Mouse (Mus musculus): ENCODE measurements around the gene Supt5. TPM values are rescaled to one million over a fixed set of nuclear protein-coding genes. Genes with fewer than 3 reads are reported as not detected.
A peak's percentile ranks its signal among the peaks of the same experiment; 100 is the strongest.

Gene Supt5
- polyA plus RNA-seq, 1 experiment from 2014 or later, result 62.6 TPM

GRCm38 (mm10) chr7:28382347-28382951, 43.9 kb upstream of the Supt5 start:
- no peak overlapping the region for H3K4me3 ChIP-seq (ENCODE audit: low read depth, low read length)
- H3K36me3 ChIP-seq (ENCODE audit: control insufficient read depth, insufficient read depth, low read length), result peaks cover 14% of the 10 kb centered on the region
- DNase-seq (ENCODE audit: low spot score) (no peak), ATAC-seq (no peak)
- H3K27me3 ChIP-seq (replicated peaks; ENCODE audit: control insufficient read depth, insufficient read depth, low read length), result no peaks in the 10 kb centered on the region
- H3K9ac ChIP-seq (ENCODE audit: low read length), result no peak overlapping the region
- H3K9me3 ChIP-seq (replicated peaks; ENCODE audit: control insufficient read depth, low read length), result no peaks in the 10 kb centered on the region
- peak overlapping the region; percentile 46 for H3K4me2 ChIP-seq (ENCODE audit: low read length)
- peaks cover 25% of the 10 kb centered on the region for H3K4me1 ChIP-seq (ENCODE audit: control insufficient read depth, insufficient read depth, low read length)
- WGBS, result 66% methylated on average over 11 of the region's 12 CpGs
- no peak overlapping the region for H3K27ac ChIP-seq (ENCODE audit: low read depth, low read length)

DNA sequence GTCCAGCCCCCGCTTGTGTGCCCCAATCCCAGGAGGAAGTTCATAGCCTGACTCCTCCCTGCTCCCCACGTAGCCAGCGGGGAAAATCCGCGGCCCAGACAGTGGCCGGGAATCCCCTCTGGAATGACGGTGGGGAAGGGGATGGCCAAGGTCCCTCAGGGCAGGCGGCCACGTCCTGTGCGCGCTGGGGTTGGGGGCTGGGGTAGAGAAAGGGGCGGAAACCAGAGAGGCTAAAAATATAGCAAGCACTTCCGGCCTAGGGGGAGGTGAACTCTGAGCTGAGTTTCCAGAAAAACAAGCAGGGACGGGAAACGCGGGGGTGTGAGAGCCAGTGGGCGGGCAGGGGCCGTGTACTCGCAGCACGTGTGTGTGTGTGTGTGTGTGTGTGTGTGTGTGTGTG, 43.4 kb upstream of the Supt5 start:
- Histone ChIP-seq H3K36me3 (ENCODE audit: control insufficient read depth, insufficient read depth, low read length) (peaks cover 12% of the 10 kb centered on the region), H3K4me3 (ENCODE audit: low read depth, low read length) (no peak overlapping the region), H3K27me3 (replicated peaks; ENCODE audit: control insufficient read depth, insufficient read depth, low read length) (no peaks in the 10 kb centered on the region), H3K27ac (ENCODE audit: low read depth, low read length) (peak overlapping the region; percentile 60; the same call in 1 of the 2 replicates), H3K4me2 (ENCODE audit: low read length) (peak overlapping the region; percentile 46), H3K4me1 (ENCODE audit: control insufficient read depth, insufficient read depth, low read length) (peaks cover 25% of the 10 kb centered on the region), H3K9me3 (replicated peaks; ENCODE audit: control insufficient read depth, low read length) (no peaks in the 10 kb centered on the region), H3K9ac (ENCODE audit: low read length) (peak overlapping the region; percentile 55)
- peak; percentile 17; the same call in 1 of the 2 replicates for ATAC-seq
- 4% methylated on average over 18 of the region's 20 CpGs for WGBS
- peak; percentile 39 for DNase-seq (ENCODE audit: low spot score)

- DNase-seq (ENCODE audit: low spot score), result peak; percentile 29
- Histone ChIP-seq H3K9ac (ENCODE audit: low read length) (peak overlapping the region; percentile 55; the same call in 1 of the 2 replicates), H3K4me2 (ENCODE audit: low read length) (peak overlapping the region; percentile 46), H3K4me3 (ENCODE audit: low read depth, low read length) (no peak overlapping the region), H3K27me3 (replicated peaks; ENCODE audit: control insufficient read depth, insufficient read depth, low read length) (no peaks in the 10 kb centered on the region), H3K9me3 (replicated peaks; ENCODE audit: control insufficient read depth, low read length) (no peaks in the 10 kb centered on the region), H3K27ac (ENCODE audit: low read depth, low read length) (peak overlapping the region; percentile 60; the same call in 1 of the 2 replicates), H3K36me3 (ENCODE audit: control insufficient read depth, insufficient read depth, low read length) (peaks cover 11% of the 10 kb centered on the region), H3K4me1 (ENCODE audit: control insufficient read depth, insufficient read depth, low read length) (peaks cover 29% of the 10 kb centered on the region)
- 10% methylated on average over 30 of the region's 30 CpGs for WGBS
- no peak for ATAC-seq
Observed at GRCm38 (mm10) chr7:28381017-28381790, 42.7 kb upstream of the Supt5 start.

GRCm38 (mm10) chr7:28380237-28381016, 41.9 kb upstream of the Supt5 start, which contains the start of gene Zfp36:
Gene Zfp36, minus strand, starts transcription at chr7:28380253.
- no peak for ATAC-seq
- Histone ChIP-seq H3K9me3 (replicated peaks; ENCODE audit: control insufficient read depth, low read length) (no peaks in the 10 kb centered on the region), H3K4me1 (ENCODE audit: control insufficient read depth, insufficient read depth, low read length) (peaks cover 33% of the 10 kb centered on the region), H3K4me2 (ENCODE audit: low read length) (peak within 1 kb of the TSS; percentile 81), H3K27me3 (replicated peaks; ENCODE audit: control insufficient read depth, insufficient read depth, low read length) (no peaks in the 10 kb centered on the region), H3K36me3 (ENCODE audit: control insufficient read depth, insufficient read depth, low read length) (peaks cover 5% of the 10 kb centered on the region; the same call in 1 of the 2 replicates), H3K4me3 (ENCODE audit: low read depth, low read length) (peak within 1 kb of the TSS; percentile 51), H3K27ac (ENCODE audit: low read depth, low read length) (peak within 1 kb of the TSS; percentile 58), H3K9ac (ENCODE audit: low read length) (peak within 1 kb of the TSS; percentile 74)
- no peak for DNase-seq (ENCODE audit: low spot score)
- 57% methylated on average over 17 of the region's 17 CpGs for WGBS

GRCm38 (mm10) chr7:28378769-28379651, 40.5 kb upstream of the Supt5 start:
- Histone ChIP-seq H3K27me3 (replicated peaks; ENCODE audit: control insufficient read depth, insufficient read depth, low read length) (no peaks in the 10 kb centered on the region), H3K4me2 (ENCODE audit: low read length) (peak overlapping the region; percentile 81), H3K36me3 (ENCODE audit: control insufficient read depth, insufficient read depth, low read length) (no peaks in the 10 kb centered on the region), H3K9ac (ENCODE audit: low read length) (peak overlapping the region; percentile 74), H3K9me3 (replicated peaks; ENCODE audit: control insufficient read depth, low read length) (no peaks in the 10 kb centered on the region), H3K4me3 (ENCODE audit: low read depth, low read length) (peak overlapping the region; percentile 51), H3K27ac (ENCODE audit: low read depth, low read length) (peak overlapping the region; percentile 58), H3K4me1 (ENCODE audit: control insufficient read depth, insufficient read depth, low read length) (peaks cover 33% of the 10 kb centered on the region)
- DNase-seq (ENCODE audit: low spot score), result peak; percentile 86
- WGBS, result 1% methylated on average over 53 of the region's 53 CpGs
- ATAC-seq, result peak; percentile 64

GRCm38 (mm10) chr7:28378066-28378690, 39.6 kb upstream of the Supt5 start:
- no peaks in the 10 kb centered on the region for H3K36me3 ChIP-seq (ENCODE audit: control insufficient read depth, insufficient read depth, low read length)
- no peak overlapping the region for H3K27ac ChIP-seq (ENCODE audit: low read depth, low read length)
- peak overlapping the region; percentile 51 for H3K4me3 ChIP-seq (ENCODE audit: low read depth, low read length)
- H3K9ac ChIP-seq (ENCODE audit: low read length), result peak overlapping the region; percentile 74
- peaks cover 33% of the 10 kb centered on the region for H3K4me1 ChIP-seq (ENCODE audit: control insufficient read depth, insufficient read depth, low read length)
- no peaks in the 10 kb centered on the region for H3K9me3 ChIP-seq (replicated peaks; ENCODE audit: control insufficient read depth, low read length)
- H3K27me3 ChIP-seq (replicated peaks; ENCODE audit: control insufficient read depth, insufficient read depth, low read length), result no peaks in the 10 kb centered on the region
- peak overlapping the region; percentile 81 for H3K4me2 ChIP-seq (ENCODE audit: low read length)
- DNase-seq (ENCODE audit: low spot score) (no peak), ATAC-seq (no peak)
- WGBS, result 57% methylated on average over 32 of the region's 32 CpGs

- ATAC-seq (no peak), DNase-seq (ENCODE audit: low spot score) (no peak)
- no peak overlapping the region for H3K27ac ChIP-seq (ENCODE audit: low read depth, low read length)
- H3K9ac ChIP-seq (ENCODE audit: low read length), result 0 out of 2 replicates have a peak overlapping the region, but pooled peaks have one; percentile 3
- peak overlapping the region; percentile 51 for H3K4me3 ChIP-seq (ENCODE audit: low read depth, low read length)
- no peaks in the 10 kb centered on the region for H3K27me3 ChIP-seq (replicated peaks; ENCODE audit: control insufficient read depth, insufficient read depth, low read length)
- 79% methylated on average over 18 of the region's 18 CpGs for WGBS
- no peaks in the 10 kb centered on the region for H3K9me3 ChIP-seq (replicated peaks; ENCODE audit: control insufficient read depth, low read length)
- no peaks in the 10 kb centered on the region for H3K36me3 ChIP-seq (ENCODE audit: control insufficient read depth, insufficient read depth, low read length)
- H3K4me1 ChIP-seq (ENCODE audit: control insufficient read depth, insufficient read depth, low read length), result peaks cover 33% of the 10 kb centered on the region
- peak overlapping the region; percentile 81; the same call in 1 of the 2 replicates for H3K4me2 ChIP-seq (ENCODE audit: low read length)
Observed at GRCm38 (mm10) chr7:28377190-28378065, 38.9 kb upstream of the Supt5 start.

Data from forebrain, embryonic 14.5 days (tissue).